Mouse (Mus musculus) Patski (cell line): ENCODE measurements around the gene Bod1. TPM values are rescaled to one million over a fixed set of nuclear protein-coding genes. Genes with fewer than 3 reads are reported as not detected.

ENCODE experiments used
- ATAC-seq: fragments of 100-300 bp; one replicate; pipeline ENCODE4 v1.8.0; 2021
- CTCF ChIA-PET: fragments of 350-600 bp; sonication (Branson Sonifier 250); formaldehyde crosslinking; loops from one replicate; lab custom pipeline; 2022; ENCODE audit warnings: inconsistent platforms; lab: Charles Lee
- POLR2A ChIA-PET: fragments of 350-600 bp; sonication (Branson Sonifier 250); formaldehyde crosslinking; loops from one replicate; lab custom pipeline; 2022; ENCODE audit warnings: antibody characterized with exemption, inconsistent platforms; lab: Charles Lee
- DNase-seq: peaks from one replicate; pipeline ENCODE4 v3.0.0-alpha.2; 2011; ENCODE audit warnings: low read depth, low spot score
- H3K27me3 ChIP-seq: fragments of 371-371 bp; one replicate; pipeline ENCODE4 v1.5.1; 2021
- CTCF ChIP-seq: fragments of 100-300 bp; IDR thresholded peaks from one replicate; pipeline ENCODE4 v1.5.1; 2021
- in situ Hi-C: fragments of 300-500 bp; cut with MboI; formaldehyde crosslinking; loops from 3 replicates; pipeline ENCODE4 v1.11.1; 2018; ENCODE audit warnings: low pct_unique_long_range_greater_than_20kb, mixed read lengths
- polyA plus RNA-seq: library from polyadenylated mRNA; unstranded; gene quantifications from one replicate; pipeline ENCODE4 v1.2.3, GENCODE M21; 2021

Gene Bod1
- polyA plus RNA-seq, 1 experiment from 2014 or later = 95.1 TPM

- ChIA-PET POLR2A (interaction anchor here (0.6 to 0.7 kb wide), 2 partner anchors 199 to 302 kb away, joined by 3 read pairs; no protein-coding TSS in a partner anchor), CTCF (interaction anchor here (1.2 to 1.4 kb wide), 2 partner anchors 11 to 33 kb away, joined by 3 to 4 read pairs; no protein-coding TSS in a partner anchor)
- DNase-seq = peak; percentile 34
- in situ Hi-C loops = loop anchor here (5.0 to 25.0 kb wide), 5 partner anchors 202 to 983 kb away; partner anchors contain the start of genes Cpeb4 and Erlec1
- H3K27me3 ChIP-seq = no peaks in the 10 kb centered on the region
- peak; percentile 66 for ATAC-seq
- TF ChIP-seq CTCF = no peak
Observed at GRCm38 (mm10) chr11:31670468-31670921, 1.2 kb downstream of the Bod1 start.

- H3K27me3 ChIP-seq = no peaks in the 10 kb centered on the region
- CTCF ChIA-PET = interaction anchor here (1.1 to 1.4 kb wide), 4 partner anchors 9 to 31 kb away, joined by 3 to 4 read pairs (median 3); no protein-coding TSS in a partner anchor
- DNase-seq (no peak), ATAC-seq (no peak)
- POLR2A ChIA-PET = interaction anchor here (0.6 kb wide), 1 partner anchor 113 kb away, joined by 5 read pairs; no protein-coding TSS in a partner anchor
- in situ Hi-C loops = loop anchor here (25.0 kb wide), 2 partner anchors 707 to 982 kb away; partner anchors contain the start of gene Erlec1
- TF ChIP-seq CTCF = no peak
Observed at GRCm38 (mm10) chr11:31669172-31669869, 2.4 kb downstream of the Bod1 start.

GRCm38 (mm10) chr11:31664186-31664585 lies 7.5 kb downstream of the Bod1 start:
- no peaks in the 10 kb centered on the region for H3K27me3 ChIP-seq
- in situ Hi-C loops = loop anchor here (25.0 kb wide), 2 partner anchors 702 to 977 kb away; partner anchors contain the start of gene Erlec1
- DNase-seq (no peak), ATAC-seq (no peak)
- CTCF ChIA-PET = no interaction called here
- TF ChIP-seq CTCF = no peak
- POLR2A ChIA-PET = interaction anchor here (0.5 kb wide), 1 partner anchor 1368 kb away, joined by 3 read pairs; no protein-coding TSS in a partner anchor

GRCm38 (mm10) chr11:31663501-31663900 lies 8.2 kb downstream of the Bod1 start:
- no peaks in the 10 kb centered on the region for H3K27me3 ChIP-seq
- CTCF ChIA-PET = no interaction called here
- in situ Hi-C loops = loop anchor here (25.0 kb wide), 2 partner anchors 701 to 976 kb away; partner anchors contain the start of gene Erlec1
- POLR2A ChIA-PET = no interaction called here
- no peak for ATAC-seq
- TF ChIP-seq CTCF = no peak
- DNase-seq = no peak

- no peak for TF ChIP-seq CTCF
- DNase-seq (no peak), ATAC-seq (no peak)
- CTCF ChIA-PET = no interaction called here
- POLR2A ChIA-PET = no interaction called here
- H3K27me3 ChIP-seq = no peaks in the 10 kb centered on the region
- in situ Hi-C loops = loop anchor here (25.0 kb wide), 2 partner anchors 701 to 976 kb away; partner anchors contain the start of gene Erlec1
Observed at GRCm38 (mm10) chr11:31662872-31663446, 8.7 kb downstream of the Bod1 start.

GRCm38 (mm10) chr11:31662214-31662613 lies 9.5 kb downstream of the Bod1 start:
- DNase-seq (no peak), ATAC-seq (no peak)
- CTCF ChIA-PET = no interaction called here
- TF ChIP-seq CTCF = no peak
- POLR2A ChIA-PET = no interaction called here
- in situ Hi-C loops = loop anchor here (25.0 kb wide), 2 partner anchors 700 to 975 kb away; partner anchors contain the start of gene Erlec1
- H3K27me3 ChIP-seq = no peaks in the 10 kb centered on the region

GRCm38 (mm10) chr11:31657806-31658175 lies 13.9 kb downstream of the Bod1 start:
- no peak for ATAC-seq
- POLR2A ChIA-PET = no interaction called here
- no peak for DNase-seq
- no peaks in the 10 kb centered on the region for H3K27me3 ChIP-seq
- no peak for TF ChIP-seq CTCF
- in situ Hi-C loops = loop anchor here (25.0 kb wide), 2 partner anchors 695 to 970 kb away; partner anchors contain the start of gene Erlec1
- CTCF ChIA-PET = interaction anchor here (1.0 to 1.1 kb wide), 2 partner anchors 9 to 20 kb away, joined by 3 read pairs; no protein-coding TSS in a partner anchor

GRCm38 (mm10) chr11:31657168-31657805 lies 14.4 kb downstream of the Bod1 start:
- ChIA-PET POLR2A (no interaction called here), CTCF (interaction anchor here (1.1 kb wide), 1 partner anchor 9 kb away, joined by 3 read pairs; no protein-coding TSS in a partner anchor)
- no peak for DNase-seq
- no peak for TF ChIP-seq CTCF
- no peak for ATAC-seq
- no peaks in the 10 kb centered on the region for H3K27me3 ChIP-seq
- in situ Hi-C loops = loop anchor here (25.0 kb wide), 2 partner anchors 695 to 970 kb away; partner anchors contain the start of gene Erlec1

- in situ Hi-C loops = no loop called here
- ChIA-PET CTCF (interaction anchor here (2.7 kb wide), 1 partner anchor 11 kb away, joined by 14 read pairs; no protein-coding TSS in a partner anchor), POLR2A (no interaction called here)
- TF ChIP-seq CTCF = no peak
- no peaks in the 10 kb centered on the region for H3K27me3 ChIP-seq
- DNase-seq (no peak), ATAC-seq (no peak)
Observed at GRCm38 (mm10) chr11:31649507-31649906, 22.2 kb downstream of the Bod1 start.

- ATAC-seq = no peak
Observed at GRCm38 (mm10) chr11:31647268-31647667, 24.4 kb downstream of the Bod1 start.

More at GRCm38 (mm10) chr11:31647268-31647667, 24.4 kb downstream of the Bod1 start:
- DNase-seq = no peak
- TF ChIP-seq CTCF = no peak
- in situ Hi-C loops = no loop called here
- CTCF ChIA-PET = interaction anchor here (2.7 kb wide), 1 partner anchor 9 kb away, joined by 14 read pairs; no protein-coding TSS in a partner anchor
- no peaks in the 10 kb centered on the region for H3K27me3 ChIP-seq
- POLR2A ChIA-PET = no interaction called here
